Mouse (Mus musculus) hindbrain, embryonic 15.5 days (tissue): ENCODE data around the gene 4930432K21Rik. TPM values are rescaled to one million over a fixed set of nuclear protein-coding genes. Genes with fewer than 3 reads are reported as not detected.
A peak's percentile ranks its signal among the peaks of the same experiment; 100 is the strongest.

ENCODE experiments used
- ATAC-seq: fragments of 200-750 bp; cut with Nextera tagmentation; 2 replicates; pipeline ENCODE4 v1.8.0; 2017; ENCODE audit warnings: low read depth, moderate number of reproducible peaks, moderate TSS enrichment; ENCODE audit not compliant: low FRiP score
- H3K27ac ChIP-seq: fragments of 300-500 bp; sonication (generic); replicated peaks from 2 replicates; pipeline ENCODE4 v1.5.1; 2015; ENCODE audit warnings: mild to moderate bottlenecking, inconsistent platforms
- H3K27me3 ChIP-seq: fragments of 300-500 bp; sonication (generic); 2 replicates; pipeline ENCODE4 v1.6.1; 2015; ENCODE audit warnings: control low read depth, inconsistent platforms
- H3K36me3 ChIP-seq: fragments of 300-500 bp; sonication (generic); 2 replicates; pipeline ENCODE4 v1.6.1; 2015; ENCODE audit warnings: control low read depth, inconsistent platforms
- H3K4me1 ChIP-seq: fragments of 300-500 bp; sonication (generic); replicated peaks from 2 replicates; pipeline ENCODE4 v1.6.1; 2015; ENCODE audit warnings: control low read depth, inconsistent platforms
- H3K4me2 ChIP-seq: fragments of 300-500 bp; sonication (generic); 2 replicates; pipeline ENCODE4 v1.6.1; 2015; ENCODE audit warnings: moderate library complexity, mild to moderate bottlenecking, inconsistent platforms
- H3K4me3 ChIP-seq: fragments of 300-500 bp; sonication (generic); 2 replicates; pipeline ENCODE4 v1.5.1; 2015; ENCODE audit warnings: mild to moderate bottlenecking, inconsistent platforms
- H3K9ac ChIP-seq: fragments of 300-500 bp; sonication (generic); 2 replicates; pipeline ENCODE4 v1.6.1; 2015; ENCODE audit warnings: inconsistent platforms
- H3K9me3 ChIP-seq: fragments of 300-500 bp; sonication (generic); 2 replicates; pipeline ENCODE4 v1.6.1; 2016; ENCODE audit warnings: control low read depth, inconsistent platforms
- WGBS: fragments of 180-500 bp; shearing (Covaris S2); methylation state at CpG from one replicate; pipeline ENCODE4 v1.1.7; 2015; 5-methylcytosine and 5-hydroxymethylcytosine counted together
- polyA plus RNA-seq: library from polyadenylated mRNA; unstranded; fragments of >200 nt; fragmentation: Nextera tagmentation; extraction: Ambion mirVana; gene quantifications from 2 replicates; pipeline ENCODE4 v1.2.1, GENCODE M21; 2015

Gene 4930432K21Rik
- polyA plus RNA-seq, 1 experiment from 2014 or later, result 2.3 TPM

DNA sequence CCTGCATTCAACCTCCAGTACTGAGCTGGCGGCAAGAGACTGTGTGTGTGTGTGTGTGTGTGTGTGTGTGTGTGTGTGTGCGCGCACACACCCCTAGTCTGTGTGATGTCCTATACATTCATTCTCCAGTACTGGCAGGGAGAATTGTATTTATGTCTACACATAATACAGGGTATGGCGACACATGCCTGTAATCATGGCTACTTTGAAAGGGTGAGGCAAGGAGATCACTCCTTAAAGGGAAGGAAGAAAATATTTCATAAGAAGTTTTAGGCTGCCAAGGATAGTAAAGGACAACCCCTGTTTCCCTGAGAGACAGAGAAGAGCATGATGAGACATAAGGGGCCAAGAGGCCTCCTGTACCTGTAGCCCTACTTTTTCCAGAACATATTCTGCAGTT is 9.8 kb downstream of the 4930432K21Rik start:
- no peak for ATAC-seq
- Histone ChIP-seq H3K9me3 (no peaks in the 10 kb centered on the region), H3K4me1 (no peaks in the 10 kb centered on the region), H3K4me2 (no peak overlapping the region), H3K4me3 (no peak overlapping the region), H3K9ac (no peak overlapping the region), H3K27me3 (no peaks in the 10 kb centered on the region), H3K36me3 (peaks cover 9% of the 10 kb centered on the region; the same call in 1 of the 2 replicates), H3K27ac (no peak overlapping the region)
- 92% methylated on average over 4 of the region's 4 CpGs for WGBS

DNA sequence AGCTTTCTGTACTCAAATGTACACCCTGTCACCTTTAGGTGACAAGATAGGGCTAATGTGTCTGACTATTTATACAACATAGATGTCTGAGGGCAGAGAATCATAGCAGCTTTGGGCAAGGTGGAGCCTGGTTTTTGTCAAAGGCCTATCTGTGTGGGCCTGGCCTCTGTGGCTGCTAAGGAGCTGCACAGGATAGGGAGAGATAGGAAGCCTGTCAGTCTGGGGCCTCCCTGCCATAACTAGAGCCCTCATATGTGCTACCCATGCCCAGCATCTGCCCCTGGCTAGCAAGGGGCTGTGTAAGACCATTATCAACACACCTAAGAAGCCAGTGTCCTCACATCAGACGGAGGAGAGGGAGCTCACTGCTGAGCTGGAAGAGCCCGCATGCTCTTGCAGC is 19.9 kb downstream of the 4930432K21Rik start:
- ATAC-seq, result no peak
- Histone ChIP-seq H3K9me3 (no peaks in the 10 kb centered on the region), H3K4me2 (no peak overlapping the region), H3K27ac (no peak overlapping the region), H3K9ac (no peak overlapping the region), H3K4me3 (no peak overlapping the region), H3K4me1 (no peaks in the 10 kb centered on the region), H3K36me3 (peaks cover 10% of the 10 kb centered on the region), H3K27me3 (no peaks in the 10 kb centered on the region)
- 92% methylated on average over 2 of the region's 2 CpGs for WGBS

DNA sequence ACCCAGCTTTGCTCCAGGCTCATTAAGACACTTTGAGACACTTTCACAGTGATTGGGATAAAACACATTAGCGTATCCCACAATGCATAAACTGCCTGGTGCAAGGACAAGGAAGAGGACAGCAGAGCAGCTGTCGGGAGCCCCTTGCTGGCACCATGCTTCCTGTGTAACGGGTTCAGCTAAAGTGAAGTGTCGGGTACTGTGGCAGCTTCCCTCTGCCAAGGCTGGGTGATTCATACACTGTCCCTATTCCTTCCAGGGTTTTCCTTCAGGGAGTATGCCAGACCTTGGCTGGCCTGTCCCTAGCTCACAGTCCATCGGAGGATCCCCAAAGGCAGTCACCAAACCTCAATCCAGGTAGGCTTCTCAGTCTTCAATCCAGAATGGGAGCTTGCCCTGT is 22.3 kb downstream of the 4930432K21Rik start:
- Histone ChIP-seq H3K27ac (no peak overlapping the region), H3K27me3 (no peaks in the 10 kb centered on the region), H3K36me3 (peaks cover 24% of the 10 kb centered on the region), H3K4me3 (no peak overlapping the region), H3K9ac (no peak overlapping the region), H3K4me1 (no peaks in the 10 kb centered on the region), H3K9me3 (no peaks in the 10 kb centered on the region), H3K4me2 (no peak overlapping the region)
- ATAC-seq, result no peak
- 85% methylated on average over 5 of the region's 5 CpGs for WGBS

DNA sequence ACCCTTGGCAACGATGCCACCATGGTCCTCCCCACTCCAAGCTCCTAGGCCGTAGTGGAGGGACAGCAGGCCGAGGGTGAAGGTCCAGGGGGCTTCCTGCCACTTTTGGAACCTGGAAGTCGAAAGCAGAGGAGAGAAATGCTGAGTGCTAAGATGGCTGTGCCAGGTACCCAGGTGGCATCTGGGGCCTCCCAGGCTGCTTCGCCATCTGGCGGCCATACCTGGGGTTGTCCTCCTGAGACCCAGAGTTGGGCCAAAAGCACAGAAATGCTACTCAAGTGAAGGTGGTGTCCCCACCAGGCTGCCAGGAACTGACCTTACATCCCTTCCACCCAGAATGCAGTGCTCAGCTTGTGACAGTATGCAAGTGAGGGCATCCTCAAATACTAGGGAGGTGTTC is 26.0 kb downstream of the 4930432K21Rik start:
- Histone ChIP-seq H3K4me1 (peaks cover 15% of the 10 kb centered on the region), H3K9me3 (no peaks in the 10 kb centered on the region)
- no peak for ATAC-seq

DNA sequence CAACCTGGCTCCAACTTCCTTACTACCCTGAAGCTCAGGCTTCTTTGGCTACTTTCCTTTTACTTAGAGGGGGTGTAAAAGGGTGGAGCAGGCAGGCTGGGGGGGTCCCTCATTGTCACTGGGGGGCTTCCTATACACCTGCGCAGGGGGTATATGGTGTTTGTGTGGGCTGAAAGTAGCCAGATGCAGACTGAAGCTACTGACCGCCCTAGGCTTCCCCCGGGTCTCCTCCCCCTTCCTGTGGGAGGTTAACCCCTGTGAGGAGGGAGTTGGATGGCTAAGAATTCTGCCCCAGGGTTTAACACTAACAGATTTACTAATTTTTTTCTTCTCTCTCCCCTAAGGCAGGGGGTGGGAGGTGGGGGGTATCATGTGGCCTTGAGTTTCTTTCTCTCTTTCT is 28.7 kb downstream of the 4930432K21Rik start:
- WGBS, result 40% methylated on average over 3 of the region's 3 CpGs
- Histone ChIP-seq H3K27me3 (no peaks in the 10 kb centered on the region), H3K9ac (no peak overlapping the region), H3K4me1 (peaks cover 42% of the 10 kb centered on the region), H3K27ac (no peak overlapping the region), H3K9me3 (no peaks in the 10 kb centered on the region), H3K4me3 (no peak overlapping the region), H3K4me2 (no peak overlapping the region), H3K36me3 (peaks cover 35% of the 10 kb centered on the region)
- ATAC-seq, result no peak

More for the DNA sequence above, 26.0 kb downstream of the 4930432K21Rik start:
- Histone ChIP-seq H3K36me3 (peaks cover 35% of the 10 kb centered on the region), H3K27me3 (no peaks in the 10 kb centered on the region), H3K27ac (no peak overlapping the region), H3K4me2 (no peak overlapping the region), H3K4me3 (no peak overlapping the region), H3K9ac (no peak overlapping the region)
- 88% methylated on average over 6 of the region's 6 CpGs for WGBS

DNA sequence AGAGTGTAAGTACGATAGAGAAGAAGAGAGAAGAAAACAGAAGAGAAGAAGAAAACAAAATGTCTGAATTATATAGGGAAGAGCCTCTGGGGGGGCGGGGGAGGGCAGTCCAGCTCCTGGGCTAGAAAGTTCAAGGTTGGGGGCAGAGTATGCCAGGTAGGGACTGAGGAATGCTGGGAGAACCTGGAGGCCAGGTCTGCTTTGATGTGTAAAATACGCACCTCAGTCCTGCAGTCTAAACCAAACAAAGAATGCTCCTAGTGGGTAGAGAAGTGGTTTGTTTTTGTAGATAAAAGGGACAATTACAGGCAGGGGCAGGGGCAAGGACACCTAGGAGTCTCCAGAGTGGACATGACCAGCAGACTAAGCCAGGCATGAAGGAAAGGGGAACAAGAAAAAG is 29.6 kb downstream of the 4930432K21Rik start:
- WGBS, result 87% methylated on average over 3 of the region's 3 CpGs
- Histone ChIP-seq H3K4me1 (peaks cover 50% of the 10 kb centered on the region), H3K4me2 (no peak overlapping the region)

DNA sequence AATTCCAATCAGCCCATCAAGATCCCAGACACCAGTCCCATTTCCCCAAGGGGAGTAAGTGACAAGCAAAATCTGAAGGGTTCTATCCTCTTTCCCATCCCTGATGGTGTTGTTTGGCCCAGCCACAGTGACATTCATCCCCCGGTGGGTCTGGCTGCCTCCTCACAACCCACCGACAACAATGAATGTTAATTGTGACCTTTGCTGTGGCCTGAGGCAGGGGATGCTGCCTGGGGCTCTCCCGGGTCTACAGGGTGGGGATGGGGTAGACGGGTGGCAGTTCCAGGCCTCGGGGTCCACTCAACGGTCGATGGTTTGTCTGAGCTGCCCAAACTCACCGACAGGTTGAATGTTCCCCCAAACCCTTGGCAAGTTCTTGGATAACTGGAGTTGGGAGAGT is 30.8 kb downstream of the 4930432K21Rik start:
- ATAC-seq, result no peak
- Histone ChIP-seq H3K4me3 (no peak overlapping the region), H3K4me2 (no peak overlapping the region), H3K27ac (no peak overlapping the region), H3K36me3 (peaks cover 17% of the 10 kb centered on the region), H3K27me3 (no peaks in the 10 kb centered on the region), H3K4me1 (peaks cover 56% of the 10 kb centered on the region), H3K9me3 (no peaks in the 10 kb centered on the region), H3K9ac (no peak overlapping the region)
- WGBS, result 70% methylated on average over 8 of the region's 8 CpGs

More for the DNA sequence above, 29.6 kb downstream of the 4930432K21Rik start:
- Histone ChIP-seq H3K27ac (no peak overlapping the region), H3K36me3 (peaks cover 27% of the 10 kb centered on the region), H3K27me3 (no peaks in the 10 kb centered on the region), H3K9ac (no peak overlapping the region), H3K4me3 (no peak overlapping the region), H3K9me3 (no peaks in the 10 kb centered on the region)
- no peak for ATAC-seq

DNA sequence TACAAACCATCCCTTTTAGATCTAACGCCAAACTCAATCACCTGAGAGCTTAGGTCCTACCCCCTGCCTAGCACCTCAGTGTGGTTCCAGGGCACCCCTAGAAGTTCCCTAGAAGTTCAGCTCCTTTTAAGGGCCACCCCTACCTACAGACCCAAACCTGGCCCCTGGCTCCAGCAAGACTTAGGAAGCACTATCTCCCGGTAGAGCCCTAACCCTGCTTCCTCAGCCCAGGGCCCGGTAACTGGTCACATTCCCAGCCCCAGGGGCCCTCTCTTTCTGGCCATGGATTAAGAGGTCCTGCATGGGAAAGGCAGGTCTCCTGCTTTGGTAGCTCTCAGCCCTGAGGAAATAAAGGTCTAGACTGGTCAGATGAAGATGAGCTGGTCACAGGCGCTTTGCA is 32.1 kb downstream of the 4930432K21Rik start:
- ATAC-seq, result no peak

DNA sequence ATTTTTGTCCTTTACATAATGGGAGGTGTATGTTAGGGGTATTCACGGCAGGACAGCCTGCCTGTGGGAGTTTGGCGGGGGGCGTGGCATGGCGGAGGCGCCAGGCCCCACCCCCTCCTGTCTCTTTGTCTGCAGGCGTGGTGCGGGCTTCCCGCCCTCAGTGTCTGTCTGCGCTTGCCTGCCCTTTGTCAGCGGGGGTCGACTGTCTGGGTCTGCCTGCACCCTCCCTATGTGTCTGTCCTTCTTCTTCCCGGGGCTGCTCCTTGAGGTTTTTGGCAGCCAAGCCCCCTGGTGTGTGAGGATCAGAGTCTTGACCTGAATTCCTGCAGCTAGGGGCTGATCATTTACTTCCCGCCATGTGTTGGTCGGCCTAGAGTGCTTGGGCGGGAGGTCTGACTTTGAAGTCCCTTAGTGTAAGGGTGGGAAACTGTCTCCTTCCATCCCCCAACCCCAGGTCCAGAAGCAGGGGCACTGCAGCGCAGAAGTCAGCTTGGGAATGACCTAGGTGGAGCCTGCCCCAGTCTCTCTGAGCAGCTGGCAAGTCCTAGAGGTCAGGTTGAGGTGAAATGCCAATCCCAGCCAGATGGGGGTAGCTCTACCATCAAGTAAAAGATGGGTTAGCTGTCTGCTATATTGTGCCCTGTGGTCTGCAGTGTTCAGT is 32.8 kb downstream of the 4930432K21Rik start:
- no peaks in the 10 kb centered on the region for H3K27me3 ChIP-seq
- H3K9me3 ChIP-seq, result no peaks in the 10 kb centered on the region
- H3K9ac ChIP-seq, result peak overlapping the region; percentile 54
- peak; percentile 40 for ATAC-seq
- 1% methylated on average over 16 of the region's 16 CpGs for WGBS
- H3K4me3 ChIP-seq, result peak overlapping the region; percentile 25
- peaks cover 66% of the 10 kb centered on the region for H3K4me1 ChIP-seq
- H3K27ac ChIP-seq, result peak overlapping the region; percentile 74
- peak overlapping the region; percentile 78 for H3K4me2 ChIP-seq
- H3K36me3 ChIP-seq, result peaks cover 5% of the 10 kb centered on the region; the same call in 1 of the 2 replicates

More for the DNA sequence above, 32.1 kb downstream of the 4930432K21Rik start:
- H3K4me2 ChIP-seq, result peak overlapping the region; percentile 78
- no peak overlapping the region for H3K27ac ChIP-seq
- WGBS, result 8% methylated on average over 4 of the region's 4 CpGs
- no peaks in the 10 kb centered on the region for H3K9me3 ChIP-seq
- H3K27me3 ChIP-seq, result no peaks in the 10 kb centered on the region
- H3K4me3 ChIP-seq, result peak overlapping the region; percentile 25
- H3K36me3 ChIP-seq, result peaks cover 12% of the 10 kb centered on the region
- peaks cover 66% of the 10 kb centered on the region for H3K4me1 ChIP-seq
- peak overlapping the region; percentile 54 for H3K9ac ChIP-seq

DNA sequence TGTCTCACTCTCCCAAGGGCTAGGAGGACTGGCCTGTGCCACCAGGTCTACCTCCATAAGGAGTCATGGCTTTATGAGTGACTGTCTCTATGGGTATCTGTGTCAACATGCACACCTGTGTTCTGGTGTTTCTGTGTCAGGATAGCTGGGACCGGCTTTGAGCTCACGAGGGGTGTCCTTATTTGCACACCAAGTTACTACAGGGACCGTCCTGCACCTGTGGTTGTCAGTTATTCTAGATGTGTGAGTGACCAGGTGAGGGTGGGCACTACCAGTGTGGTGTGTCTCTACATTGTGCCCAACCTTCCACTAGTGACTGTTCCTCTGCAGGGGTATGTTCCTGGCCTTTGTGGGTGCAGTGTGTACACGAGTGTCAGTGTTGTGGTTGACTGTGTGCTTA is 35.0 kb downstream of the 4930432K21Rik start:
- Histone ChIP-seq H3K4me1 (peaks cover 70% of the 10 kb centered on the region), H3K9ac (peak overlapping the region; percentile 86), H3K36me3 (no peaks in the 10 kb centered on the region), H3K9me3 (no peaks in the 10 kb centered on the region), H3K27ac (peak overlapping the region; percentile 89), H3K4me2 (peak overlapping the region; percentile 78), H3K4me3 (peak overlapping the region; percentile 71), H3K27me3 (0 out of 2 replicates have a peak, but pooled peaks cover 3% of the 10 kb centered on the region)
- 39% methylated on average over 4 of the region's 4 CpGs for WGBS
- peak; percentile 16; the same call in 1 of the 2 replicates for ATAC-seq

DNA sequence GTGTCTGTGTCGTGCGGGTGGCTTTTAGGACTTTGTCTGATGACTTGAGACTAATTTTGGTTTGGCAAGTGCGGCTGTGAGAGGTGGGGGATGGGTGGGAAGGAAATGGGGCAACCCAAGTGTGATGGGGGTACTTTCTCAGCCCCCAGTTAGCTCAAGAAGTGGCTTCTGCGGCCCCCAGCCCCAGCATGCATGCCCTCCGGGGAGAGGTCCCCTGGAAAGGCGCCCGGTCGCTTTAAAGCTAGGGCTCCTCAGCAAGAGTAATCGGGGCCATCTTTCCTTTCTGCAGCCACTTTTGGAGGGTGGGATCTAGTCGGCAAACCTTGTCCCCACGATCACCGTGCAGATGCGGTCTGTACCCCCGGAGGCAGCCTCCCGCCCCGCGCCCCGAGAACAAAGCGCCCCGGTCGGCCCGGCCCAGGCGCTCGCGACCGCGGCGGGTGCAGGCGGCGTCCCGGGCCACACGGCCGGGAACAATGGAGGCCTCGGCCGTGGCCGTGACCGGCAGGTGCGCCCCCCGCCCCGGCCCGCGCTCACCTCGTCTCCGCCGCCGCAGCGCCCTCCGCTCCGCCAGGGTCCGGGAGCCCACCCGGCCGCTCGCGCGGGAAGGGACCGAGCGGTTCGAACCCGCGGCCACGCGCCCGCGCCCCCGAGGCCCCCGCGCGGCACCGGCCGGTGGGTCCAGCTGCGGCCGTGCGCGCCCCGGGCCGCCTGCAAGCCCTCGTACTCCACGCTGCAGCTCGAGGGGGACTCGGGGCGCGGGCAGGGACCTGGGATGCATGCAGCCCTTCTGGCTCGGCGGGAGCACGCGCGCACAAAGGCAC is 35.6 kb downstream of the 4930432K21Rik start:
- Histone ChIP-seq H3K4me1 (peaks cover 63% of the 10 kb centered on the region), H3K27me3 (0 out of 2 replicates have a peak, but pooled peaks cover 3% of the 10 kb centered on the region), H3K4me2 (peak overlapping the region; percentile 78), H3K36me3 (no peaks in the 10 kb centered on the region), H3K9me3 (no peaks in the 10 kb centered on the region), H3K9ac (peak overlapping the region; percentile 86), H3K27ac (peak overlapping the region; percentile 89), H3K4me3 (peak overlapping the region; percentile 71)
- 1% methylated on average over 82 of the region's 87 CpGs for WGBS
- ATAC-seq, result peak; percentile 47
